Mouse (Mus musculus): Measurements from ENCODE around the gene Bcdin3d. TPM values are rescaled to one million over a fixed set of nuclear protein-coding genes. Genes with fewer than 3 reads are reported as not detected.

The Bcdin3d gene
- 12.6 and 13.2 TPM in 2 replicates for polyA plus RNA-seq (2015; fragmentation: Nextera tagmentation; extraction: Ambion mirVana)

DNA sequence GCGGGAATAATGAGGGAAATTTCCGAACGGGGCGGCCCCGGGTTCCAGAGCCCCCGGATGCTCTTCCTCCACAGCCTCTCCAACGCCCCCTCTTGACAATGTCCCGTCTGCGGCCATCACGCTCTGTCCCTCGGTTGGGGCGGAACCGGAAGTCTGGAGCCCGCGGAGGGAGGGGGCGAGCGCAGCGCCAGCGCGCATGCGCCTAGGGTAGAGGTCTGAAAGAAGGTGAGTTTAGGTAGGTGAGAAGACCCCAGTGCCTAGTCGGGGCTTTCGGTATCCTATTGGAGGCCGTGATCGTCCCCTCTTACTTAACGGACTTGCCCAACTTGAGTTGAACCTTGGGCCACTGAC is at the start of gene Bcdin3d:
TSS of gene Bcdin3d (minus strand) at position 155 of the 351 bp plus-strand sequence.
- H3K4me1 ChIP-seq (replicated peaks; ENCODE audit: control insufficient read depth, insufficient read depth, low read length): no peaks in the 10 kb centered on the region
- no peaks in the 10 kb centered on the region for H3K9me3 ChIP-seq (ENCODE audit: control insufficient read depth)
- peak within 1 kb of the TSS; percentile 81 for H3K4me2 ChIP-seq (replicated peaks; ENCODE audit: low read depth)
- 0 out of 2 replicates have a peak, but pooled peaks cover 5% of the 10 kb centered on the region for H3K36me3 ChIP-seq (ENCODE audit: control insufficient read depth, insufficient read depth)
- H3K27me3 ChIP-seq (replicated peaks; ENCODE audit: control insufficient read depth, insufficient read depth, low read length): peaks cover 4% of the 10 kb centered on the region; the same call in 1 of the 2 replicates
- WGBS: 1% methylated on average over 26 of the region's 26 CpGs
- H3K9ac ChIP-seq (ENCODE audit: low read depth, low read length): peak within 1 kb of the TSS; percentile 60
- peak; percentile 80 for ATAC-seq
- TF ChIP-seq CTCF (IDR thresholded peaks at IDR 0.05; ENCODE audit: low read depth): peak; percentile 66
- peak within 1 kb of the TSS; percentile 70 for H3K4me3 ChIP-seq (ENCODE audit: low read depth, low read length)
- peak within 1 kb of the TSS; percentile 54 for H3K27ac ChIP-seq (ENCODE audit: low read depth, low read length)

DNA sequence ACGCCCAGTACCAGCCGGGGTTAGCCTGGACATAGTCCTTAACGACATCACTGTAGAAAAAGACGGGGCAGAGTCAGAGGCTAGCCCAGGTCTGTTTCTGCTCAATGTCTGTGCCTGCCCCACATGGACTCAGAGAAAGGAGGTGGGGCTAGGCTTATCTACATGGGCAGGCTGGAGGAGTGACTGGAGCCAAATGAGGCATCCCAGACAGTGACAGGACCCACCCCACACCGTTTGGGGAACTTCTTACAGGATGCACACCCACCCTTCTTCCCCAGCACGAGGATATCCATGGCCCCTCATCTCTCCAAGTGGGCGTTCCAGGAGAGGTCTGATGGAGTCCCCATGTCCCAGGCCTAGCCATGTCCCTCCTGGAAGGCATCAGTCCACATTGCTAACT is 45.8 kb upstream of the Bcdin3d start:
- no peaks in the 10 kb centered on the region for H3K36me3 ChIP-seq (ENCODE audit: control insufficient read depth, insufficient read depth)
- H3K4me1 ChIP-seq (replicated peaks; ENCODE audit: control insufficient read depth, insufficient read depth, low read length): no peaks in the 10 kb centered on the region
- H3K27me3 ChIP-seq (replicated peaks; ENCODE audit: control insufficient read depth, insufficient read depth, low read length): no peaks in the 10 kb centered on the region
- no peak overlapping the region for H3K4me3 ChIP-seq (ENCODE audit: low read depth, low read length)
- H3K27ac ChIP-seq (ENCODE audit: low read depth, low read length): no peak overlapping the region
- no peak overlapping the region for H3K4me2 ChIP-seq (replicated peaks; ENCODE audit: low read depth)
- H3K9me3 ChIP-seq (ENCODE audit: control insufficient read depth): no peaks in the 10 kb centered on the region
- TF ChIP-seq CTCF (IDR thresholded peaks at IDR 0.05; ENCODE audit: low read depth): no peak
- ATAC-seq: no peak
- no peak overlapping the region for H3K9ac ChIP-seq (ENCODE audit: low read depth, low read length)
- 66% methylated on average over 7 of the region's 7 CpGs for WGBS

DNA sequence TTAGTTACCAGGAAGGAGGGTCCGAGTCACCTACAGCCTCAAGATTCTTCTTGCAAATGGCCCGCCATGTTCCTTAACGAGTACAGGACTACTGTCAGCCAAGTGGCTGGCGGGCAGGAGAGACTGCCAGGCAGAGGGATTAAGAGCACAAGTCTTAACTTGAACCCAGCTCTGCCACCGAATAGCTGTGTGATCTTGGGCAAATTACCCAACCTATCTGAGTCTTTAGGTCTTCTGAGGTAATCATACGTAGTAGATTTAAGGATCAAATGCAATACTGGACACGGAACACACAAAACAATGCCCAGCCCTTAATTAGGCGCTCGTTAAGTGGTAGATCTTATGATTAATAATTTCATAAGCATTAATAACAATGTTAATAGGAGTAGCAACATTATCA is 45.1 kb upstream of the Bcdin3d start:
- 91% methylated on average over 9 of the region's 9 CpGs for WGBS
- no peak overlapping the region for H3K27ac ChIP-seq (ENCODE audit: low read depth, low read length)
- TF ChIP-seq CTCF (IDR thresholded peaks at IDR 0.05; ENCODE audit: low read depth): no peak
- no peaks in the 10 kb centered on the region for H3K27me3 ChIP-seq (replicated peaks; ENCODE audit: control insufficient read depth, insufficient read depth, low read length)
- no peaks in the 10 kb centered on the region for H3K9me3 ChIP-seq (ENCODE audit: control insufficient read depth)
- no peaks in the 10 kb centered on the region for H3K4me1 ChIP-seq (replicated peaks; ENCODE audit: control insufficient read depth, insufficient read depth, low read length)
- no peak overlapping the region for H3K4me2 ChIP-seq (replicated peaks; ENCODE audit: low read depth)
- no peaks in the 10 kb centered on the region for H3K36me3 ChIP-seq (ENCODE audit: control insufficient read depth, insufficient read depth)
- no peak overlapping the region for H3K4me3 ChIP-seq (ENCODE audit: low read depth, low read length)
- no peak overlapping the region for H3K9ac ChIP-seq (ENCODE audit: low read depth, low read length)
- ATAC-seq: no peak

DNA sequence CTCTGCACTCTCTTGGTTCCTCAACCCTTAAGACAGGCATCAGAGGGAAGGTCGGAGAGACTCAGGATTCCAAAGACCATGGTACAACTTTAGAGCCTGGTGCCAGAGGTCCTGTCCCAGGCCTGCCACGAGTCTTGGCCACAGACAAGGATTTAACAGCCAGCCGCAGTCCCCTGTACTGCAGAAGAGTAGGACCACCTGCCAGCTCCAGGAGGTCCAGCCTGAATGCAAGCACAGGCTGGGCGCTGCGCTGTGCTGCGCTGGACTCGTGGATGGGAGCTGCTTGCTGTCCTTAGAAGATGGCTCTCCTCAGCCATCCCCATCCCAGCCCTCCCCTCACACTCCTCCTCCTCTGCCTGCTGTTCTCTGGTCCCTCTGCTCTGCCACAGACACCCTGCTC is 43.2 kb upstream of the Bcdin3d start:
- no peaks in the 10 kb centered on the region for H3K9me3 ChIP-seq (ENCODE audit: control insufficient read depth)
- no peak overlapping the region for H3K4me2 ChIP-seq (replicated peaks; ENCODE audit: low read depth)
- no peaks in the 10 kb centered on the region for H3K27me3 ChIP-seq (replicated peaks; ENCODE audit: control insufficient read depth, insufficient read depth, low read length)
- H3K36me3 ChIP-seq (ENCODE audit: control insufficient read depth, insufficient read depth): no peaks in the 10 kb centered on the region
- H3K9ac ChIP-seq (ENCODE audit: low read depth, low read length): no peak overlapping the region
- no peak for ATAC-seq
- 76% methylated on average over 7 of the region's 7 CpGs for WGBS
- no peak for TF ChIP-seq CTCF (IDR thresholded peaks at IDR 0.05; ENCODE audit: low read depth)
- H3K27ac ChIP-seq (ENCODE audit: low read depth, low read length): no peak overlapping the region
- no peaks in the 10 kb centered on the region for H3K4me1 ChIP-seq (replicated peaks; ENCODE audit: control insufficient read depth, insufficient read depth, low read length)
- H3K4me3 ChIP-seq (ENCODE audit: low read depth, low read length): no peak overlapping the region

DNA sequence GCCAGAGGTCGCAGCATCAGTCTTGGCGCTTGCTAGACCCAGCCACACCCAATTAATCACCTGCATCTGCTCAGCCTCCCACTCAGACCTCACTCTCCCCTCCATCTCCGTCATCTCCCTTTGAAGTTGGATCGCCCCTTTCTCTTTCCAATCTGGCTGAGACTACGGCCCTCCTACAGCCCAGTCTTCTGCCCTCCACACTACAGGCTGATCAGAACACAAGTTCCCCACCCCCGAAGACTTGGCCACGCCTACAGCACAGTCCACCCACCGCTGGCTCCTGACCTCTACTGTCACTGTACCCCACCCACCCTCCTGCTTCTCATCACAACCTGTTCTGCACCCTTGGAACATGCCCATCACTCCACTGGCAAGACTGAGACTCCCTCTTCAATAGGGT is 42.2 kb upstream of the Bcdin3d start:
- WGBS: 41% methylated on average over 8 of the region's 8 CpGs
- Histone ChIP-seq H3K4me1 (replicated peaks; ENCODE audit: control insufficient read depth, insufficient read depth, low read length) (no peaks in the 10 kb centered on the region), H3K36me3 (ENCODE audit: control insufficient read depth, insufficient read depth) (no peaks in the 10 kb centered on the region), H3K4me3 (ENCODE audit: low read depth, low read length) (no peak overlapping the region), H3K27me3 (replicated peaks; ENCODE audit: control insufficient read depth, insufficient read depth, low read length) (no peaks in the 10 kb centered on the region), H3K4me2 (replicated peaks; ENCODE audit: low read depth) (no peak overlapping the region), H3K9ac (ENCODE audit: low read depth, low read length) (no peak overlapping the region), H3K9me3 (ENCODE audit: control insufficient read depth) (no peaks in the 10 kb centered on the region), H3K27ac (ENCODE audit: low read depth, low read length) (no peak overlapping the region)
- TF ChIP-seq CTCF (IDR thresholded peaks at IDR 0.05; ENCODE audit: low read depth): no peak
- no peak for ATAC-seq

- Histone ChIP-seq H3K4me1 (replicated peaks; ENCODE audit: control insufficient read depth, insufficient read depth, low read length) (no peaks in the 10 kb centered on the region), H3K4me2 (replicated peaks; ENCODE audit: low read depth) (no peak overlapping the region), H3K36me3 (ENCODE audit: control insufficient read depth, insufficient read depth) (no peaks in the 10 kb centered on the region), H3K9me3 (ENCODE audit: control insufficient read depth) (no peaks in the 10 kb centered on the region), H3K4me3 (ENCODE audit: low read depth, low read length) (no peak overlapping the region), H3K9ac (ENCODE audit: low read depth, low read length) (no peak overlapping the region), H3K27ac (ENCODE audit: low read depth, low read length) (no peak overlapping the region), H3K27me3 (replicated peaks; ENCODE audit: control insufficient read depth, insufficient read depth, low read length) (no peaks in the 10 kb centered on the region)
- no peak for TF ChIP-seq CTCF (IDR thresholded peaks at IDR 0.05; ENCODE audit: low read depth)
- WGBS: 87% methylated on average over 15 of the region's 15 CpGs
- no peak for ATAC-seq
These were observed 37.4 kb upstream of the Bcdin3d start for GRCm38 (mm10) chr15:99511797-99512525.
